Mouse (Mus musculus) heart, postnatal 0 days (tissue): ENCODE data around the gene Oprd1. TPM values are rescaled to one million over a fixed set of nuclear protein-coding genes. Genes with fewer than 3 reads are reported as not detected.
A peak's percentile ranks its signal among the peaks of the same experiment; 100 is the strongest.

Experiments used
- ATAC-seq: fragments of 200-750 bp; cut with Nextera tagmentation; 2 replicates; pipeline ENCODE4 v1.8.0; 2017; ENCODE audit warnings: low read depth, moderate number of reproducible peaks, moderate library complexity; ENCODE audit not compliant: insufficient read depth
- DNase-seq: peaks from one replicate; pipeline ENCODE4 v3.0.0-alpha.2; 2016; ENCODE audit warnings: low spot score
- H3K27ac ChIP-seq: fragments of 300-500 bp; sonication (generic); 2 replicates; pipeline ENCODE4 v1.5.1; 2014; ENCODE audit warnings: low read depth, mild to moderate bottlenecking
- H3K27me3 ChIP-seq: fragments of 300-500 bp; sonication (generic); 2 replicates; pipeline ENCODE4 v1.6.1; 2014; ENCODE audit warnings: low read length, mixed read lengths; ENCODE audit not compliant: control insufficient read depth, insufficient read depth
- H3K36me3 ChIP-seq: fragments of 300-500 bp; sonication (generic); replicated peaks from 2 replicates; pipeline ENCODE4 v1.6.1; 2014; ENCODE audit warnings: low read length, mixed read lengths; ENCODE audit not compliant: control insufficient read depth, insufficient read depth
- H3K4me1 ChIP-seq: fragments of 300-500 bp; sonication (generic); 2 replicates; pipeline ENCODE4 v1.6.1; 2014; ENCODE audit warnings: antibody characterized with exemption; ENCODE audit not compliant: control insufficient read depth, insufficient read depth
- H3K4me2 ChIP-seq: fragments of 300-500 bp; sonication (generic); 2 replicates; pipeline ENCODE4 v1.6.1; 2014; ENCODE audit warnings: low read depth, mild to moderate bottlenecking, low read length, moderate library complexity
- H3K4me3 ChIP-seq: fragments of 300-500 bp; sonication (generic); 2 replicates; pipeline ENCODE4 v1.5.1; 2014; ENCODE audit warnings: low read depth, low read length
- H3K9ac ChIP-seq: fragments of 300-500 bp; sonication (generic); replicated peaks from 2 replicates; pipeline ENCODE4 v1.6.1; 2014; ENCODE audit warnings: low read depth, low read length, mixed read lengths
- H3K9me3 ChIP-seq: fragments of 300-500 bp; sonication (generic); replicated peaks from 2 replicates; pipeline ENCODE4 v1.6.1; 2016; ENCODE audit warnings: low read length; ENCODE audit not compliant: control insufficient read depth
- CTCF ChIP-seq: IDR thresholded peaks from 2 replicates; pipeline ENCODE4 v1.5.1; 2016; ENCODE audit warnings: antibody characterized with exemption, control low read depth, low read depth
- EP300 ChIP-seq: IDR thresholded peaks from 2 replicates; pipeline ENCODE4 v1.6.1; 2016; ENCODE audit warnings: antibody characterized with exemption, low read depth
- WGBS: fragments of 180-500 bp; shearing (Covaris S2); extraction: QIAGEN DNeasy Blood & Tissue Kit; methylation state at CpG from one replicate; pipeline ENCODE4 v1.1.7; 2014; 5-methylcytosine and 5-hydroxymethylcytosine counted together
- polyA plus RNA-seq: library from polyadenylated mRNA; unstranded; fragments of >200 nt; fragmentation: Nextera tagmentation; extraction: Ambion mirVana; gene quantifications from 2 replicates; pipeline ENCODE4 v1.2.1, GENCODE M21; 2015
- total RNA-seq: library from RNA; depleted of rRNA; stranded (reverse); fragments of >200 nt; gene quantifications from 2 replicates; pipeline ENCODE4 v1.2.3, GENCODE M21; 2014; ENCODE audit warnings: low replicate concordance

Oprd1 gene
- total and polyA plus RNA-seq, 2 experiments from 2014 or later = 0.70 to 1.1 TPM

GRCm38 (mm10) chr4:132132297-132132696 is 12.0 kb downstream of the Oprd1 start:
- DNase-seq = no peak
- WGBS = 40% methylated on average over 7 of the region's 7 CpGs
- Histone ChIP-seq H3K36me3 (no peaks in the 10 kb centered on the region), H3K4me1 (peaks cover 7% of the 10 kb centered on the region), H3K9ac (no peak overlapping the region), H3K4me3 (no peak overlapping the region), H3K4me2 (no peak overlapping the region), H3K27ac (no peak overlapping the region), H3K9me3 (no peaks in the 10 kb centered on the region), H3K27me3 (no peaks in the 10 kb centered on the region)
- ATAC-seq = peak; percentile 42; the same call in 1 of the 2 replicates
- TF ChIP-seq CTCF (no peak), EP300 (no peak)

- no peak overlapping the region for H3K9ac ChIP-seq
Observed at GRCm38 (mm10) chr4:132131790-132132189, 12.5 kb downstream of the Oprd1 start.

GRCm38 (mm10) chr4:132131116-132131515 is 13.2 kb downstream of the Oprd1 start:
- Histone ChIP-seq H3K9me3 (no peaks in the 10 kb centered on the region), H3K4me3 (no peak overlapping the region), H3K9ac (no peak overlapping the region), H3K27ac (no peak overlapping the region), H3K4me1 (peaks cover 16% of the 10 kb centered on the region), H3K36me3 (no peaks in the 10 kb centered on the region), H3K4me2 (no peak overlapping the region), H3K27me3 (no peaks in the 10 kb centered on the region)
- DNase-seq (no peak), ATAC-seq (no peak)
- WGBS = 83% methylated on average over 9 of the region's 9 CpGs
- TF ChIP-seq EP300 = no peak
- no peak for TF ChIP-seq CTCF

More at GRCm38 (mm10) chr4:132131790-132132189, 12.5 kb downstream of the Oprd1 start:
- H3K9me3 ChIP-seq = no peaks in the 10 kb centered on the region
- DNase-seq (no peak), ATAC-seq (no peak)
- 75% methylated on average over 7 of the region's 7 CpGs for WGBS
- TF ChIP-seq EP300 (no peak), CTCF (no peak)
- H3K4me2 ChIP-seq = no peak overlapping the region
- H3K27me3 ChIP-seq = no peaks in the 10 kb centered on the region
- H3K4me3 ChIP-seq = no peak overlapping the region
- no peaks in the 10 kb centered on the region for H3K36me3 ChIP-seq
- H3K27ac ChIP-seq = no peak overlapping the region
- H3K4me1 ChIP-seq = peaks cover 9% of the 10 kb centered on the region

GRCm38 (mm10) chr4:132130645-132131044 is 13.6 kb downstream of the Oprd1 start:
- no peaks in the 10 kb centered on the region for H3K9me3 ChIP-seq
- 78% methylated on average over 10 of the region's 11 CpGs for WGBS
- no peaks in the 10 kb centered on the region for H3K27me3 ChIP-seq
- DNase-seq (no peak), ATAC-seq (no peak)
- H3K36me3 ChIP-seq = no peaks in the 10 kb centered on the region
- H3K4me3 ChIP-seq = no peak overlapping the region
- no peak overlapping the region for H3K9ac ChIP-seq
- H3K4me2 ChIP-seq = no peak overlapping the region
- H3K4me1 ChIP-seq = peaks cover 17% of the 10 kb centered on the region
- no peak overlapping the region for H3K27ac ChIP-seq
- TF ChIP-seq CTCF = no peak
- no peak for TF ChIP-seq EP300

- no peaks in the 10 kb centered on the region for H3K27me3 ChIP-seq
- no peak overlapping the region for H3K9ac ChIP-seq
- ATAC-seq (no peak), DNase-seq (no peak)
- TF ChIP-seq EP300 (no peak), CTCF (no peak)
- 53% methylated on average over 2 of the region's 2 CpGs for WGBS
- no peaks in the 10 kb centered on the region for H3K36me3 ChIP-seq
- peak overlapping the region; percentile 87; the same call in 1 of the 2 replicates for H3K27ac ChIP-seq
- no peaks in the 10 kb centered on the region for H3K9me3 ChIP-seq
- no peak overlapping the region for H3K4me2 ChIP-seq
- no peak overlapping the region for H3K4me3 ChIP-seq
- peaks cover 17% of the 10 kb centered on the region for H3K4me1 ChIP-seq
Observed at GRCm38 (mm10) chr4:132130134-132130533, 14.2 kb downstream of the Oprd1 start.

GRCm38 (mm10) chr4:132128997-132129636 is 15.2 kb downstream of the Oprd1 start:
- no peaks in the 10 kb centered on the region for H3K27me3 ChIP-seq
- DNase-seq (peak; percentile 92), ATAC-seq (peak; percentile 83)
- WGBS = 6% methylated on average over 6 of the region's 6 CpGs
- H3K27ac ChIP-seq = peak overlapping the region; percentile 87
- H3K36me3 ChIP-seq = no peaks in the 10 kb centered on the region
- H3K4me1 ChIP-seq = peaks cover 17% of the 10 kb centered on the region
- H3K4me3 ChIP-seq = no peak overlapping the region
- H3K9me3 ChIP-seq = no peaks in the 10 kb centered on the region
- no peak overlapping the region for H3K9ac ChIP-seq
- H3K4me2 ChIP-seq = no peak overlapping the region
- TF ChIP-seq EP300 (no peak; the same call in 1 of the 2 replicates), CTCF (no peak)
